Mouse (Mus musculus) CD4-positive, CD25-positive, alpha-beta regulatory T cell, adult 9 weeks (primary cell): Measurements from ENCODE around the gene Siah3. TPM values are rescaled to one million over a fixed set of nuclear protein-coding genes. Genes with fewer than 3 reads are reported as not detected.

Experiments
- polyA plus RNA-seq: library from polyadenylated mRNA; unstranded; fragments of 100-300 nt; shearing (Covaris generic); gene quantifications from one replicate; pipeline ENCODE4 v1.2.1, GENCODE M21; 2017

Gene Siah3
- polyA plus RNA-seq: 0.86 TPM

GRCm38 (mm10) chr14:75455743-75456421 lies at the start of gene Siah3:
Gene Siah3 (plus strand): TSS chr14:75455982.

Other genes with a start within 250 kb of the Siah3 start
- not detected for gene Cpb2, start 213.7 kb upstream of the Siah3 start, polyA plus RNA-seq
- 35.4 TPM for gene Zc3h13, start 171.6 kb upstream of the Siah3 start, polyA plus RNA-seq
- not detected for gene Spert, start 137.1 kb downstream of the Siah3 start, polyA plus RNA-seq
- gene Erich6b, start 186.3 kb downstream of the Siah3 start, polyA plus RNA-seq: not detected